Comparison of ENCODE assay signal across 23 mouse cellular contexts in genomic region chrX:151061615-151062299, GRCm38 (mm10). TPM values are rescaled to one million over a fixed set of nuclear protein-coding genes. Genes with fewer than 3 reads are reported as not detected.
DNase-seq lines count a peak whose midpoint lies in the region; ATAC-seq lines count a peak whose summit lies in the region.
"Had no signal": no experiment of that assay in that cellular context is flagged by ENCODE, and none has a peak within 500 bp of the region (broad histone marks: within the 10 kb centered on the region; RNA-seq: fewer than 3 reads in every experiment).

No protein-coding gene starts in this region.

- H3K27me3 ChIP-seq in splenic B cell, adult 2 months (ENCODE audit: control insufficient read depth, insufficient read depth, low read length, poor library complexity, severe bottlenecking) = no peaks in the 10 kb centered on the region
- H3K27me3 ChIP-seq: embryonic facial prominence, embryonic 15.5 days had no signal

- peak; percentile 66 for DNase-seq in heart, adult 11 months
- no peak for DNase-seq in heart, postnatal 25 days (ENCODE audit: low spot score)
- DNase-seq in MEL-GATA-1-ER (ENCODE audit: extremely low read depth, low read depth) = peak; percentile 27
- peak; percentile 11 for DNase-seq in splenic B cell, adult 2 months (ENCODE audit: low read depth, low spot score)
- DNase-seq in thymus, postnatal 10 days (ENCODE audit: low spot score in 2 of 2) = no peak
- DNase-seq in T-cell, adult 2 months (ENCODE audit: low spot score) = no peak
- no peak for DNase-seq in cerebellum, adult 8-10 months
- DNase-seq: adrenal gland, postnatal 10 days; cerebellum, adult 11 months; cerebellum, adult 2 months; cerebellum, postnatal 10 days; cerebellum, postnatal 36 days; forebrain, postnatal 0 days; gastrocnemius, postnatal 25 days; heart, postnatal 36 days; kidney, adult 2 months had no signal

- intact Hi-C loops in heart, postnatal 25 days (cut with DNase I) = no loop called here

- H3K36me3 ChIP-seq in splenic B cell, adult 2 months (ENCODE audit: control insufficient read depth, insufficient read depth, low read length, poor library complexity, severe bottlenecking) = no peaks in the 10 kb centered on the region
- H3K36me3 ChIP-seq: embryonic facial prominence, embryonic 15.5 days; G1E had no signal

- peak; percentile 25 to 69; a peak in 3 of 4 replicates for ATAC-seq in hematopoietic stem cell, adult 5-6 weeks (replicated peaks in 1 of 2; ENCODE audit: insufficient read depth in 1 of 2, low FRiP score in 2 of 2, low TSS enrichment in 1 of 2, low read depth in 1 of 2, poor library complexity in 2 of 2, severe bottlenecking in 2 of 2)
- ATAC-seq: forebrain, embryonic 14.5 days; forebrain, postnatal 0 days; hindbrain, postnatal 0 days; inflammation-experienced regulatory T-cells, adult 6 months; intestine, postnatal 0 days had no signal

RNA-seq across cellular contexts. Expression of gene Fgd1, which starts 15.8 kb away (rescaled TPM):
- total RNA-seq in heart, postnatal 25 days (2021) = 10 to 100 TPM in 1 of 2 experiments, 1 to 10 TPM in 1; 9.2 to 10.9 TPM
- total RNA-seq in hematopoietic stem cell, adult 5-6 weeks (2017) = 4.6 and 6.7 TPM in 2 replicates
- total RNA-seq: G1E had no signal

RNA-seq across cellular contexts. Expression of gene Tsr2, which starts 34.6 kb away (rescaled TPM):
- 10 to 100 TPM; 10.1 to 10.6 TPM for total RNA-seq in heart, postnatal 25 days (2021)
- 42.7 and 46.9 TPM in 2 replicates for total RNA-seq in hematopoietic stem cell, adult 5-6 weeks (2017)

RNA-seq across cellular contexts. Expression of gene Gnl3l, which starts 44.6 kb away (rescaled TPM):
- total RNA-seq in heart, postnatal 25 days (2021) = 10 to 100 TPM; 34.9 to 40.3 TPM
- total RNA-seq in hematopoietic stem cell, adult 5-6 weeks (2017) = 54.8 and 62.5 TPM in 2 replicates

Comparison
In these comparisons a context has a peak if more than half of its experiments do, and no peak if none do; other contexts are left out.
1. DNase-seq: peak in heart, adult 11 months (single experiment), MEL-GATA-1-ER (single experiment) and splenic B cell, adult 2 months (single experiment); none in heart, postnatal 25 days (single experiment), thymus, postnatal 10 days (0 of 2), T-cell, adult 2 months (single experiment) and cerebellum, adult 8-10 months (single experiment).